Mouse (Mus musculus) myocyte (in vitro differentiated cells): ENCODE measurements around the gene Smco1. TPM values are rescaled to one million over a fixed set of nuclear protein-coding genes. Genes with fewer than 3 reads are reported as not detected.
"Not testable (repeated sequence)": the region's sequence is repeated elsewhere in the genome, so short reads cannot be mapped to it uniquely, and the experiment has no call there.

Experiments
- H3K27me3 ChIP-seq: one replicate; pipeline ENCODE4 v1.6.1; 2011; ENCODE audit not compliant: control insufficient read depth, insufficient read depth, insufficient read length
- H3K36me3 ChIP-seq: one replicate; pipeline ENCODE4 v1.6.1; 2011; ENCODE audit not compliant: control insufficient read depth, insufficient read depth
- H3K4me2 ChIP-seq: one replicate; pipeline ENCODE4 v1.6.1; 2011; ENCODE audit warnings: low read depth, control low read depth
- H3K4me3 ChIP-seq: one replicate; pipeline ENCODE4 v1.5.1; 2011; ENCODE audit warnings: mild to moderate bottlenecking, control low read depth, moderate library complexity
- H3K79me2 ChIP-seq: one replicate; pipeline ENCODE4 v1.6.1; 2011; ENCODE audit not compliant: control insufficient read depth, insufficient read depth
- H3ac ChIP-seq: one replicate; pipeline ENCODE4 v1.6.1; 2011; ENCODE audit not compliant: control insufficient read depth, insufficient read length
- CEBPB ChIP-seq: IDR thresholded peaks from 2 replicates; pipeline ENCODE4 v1.6.1; 2011; ENCODE audit warnings: mild to moderate bottlenecking, moderate library complexity; ENCODE audit not compliant: poor library complexity, insufficient read depth, severe bottlenecking
- E2F4 ChIP-seq: IDR thresholded peaks from one replicate; pipeline ENCODE4 v1.6.1; 2011; ENCODE audit warnings: mild to moderate bottlenecking, control low read depth, moderate library complexity; ENCODE audit not compliant: insufficient read depth
- MAX ChIP-seq: IDR thresholded peaks from one replicate; pipeline ENCODE4 v1.6.1; 2011; ENCODE audit warnings: low read depth, mild to moderate bottlenecking, control low read depth
- MYOD1 ChIP-seq, 3 experiments: IDR thresholded peaks; one replicate each; pipeline ENCODE4 v1.6.1; 2011; ENCODE audit warnings: control low read depth in 2 of 3, low read depth in 2 of 3, mild to moderate bottlenecking in 2 of 3, moderate library complexity in 1 of 3; ENCODE audit not compliant: insufficient read length in 2 of 3, control insufficient read depth in 1 of 3
- MYOG ChIP-seq, 3 experiments: IDR thresholded peaks; one replicate each; pipeline ENCODE4 v1.6.1; 2011; ENCODE audit warnings: control low read depth in 2 of 3, low read depth in 2 of 3, mild to moderate bottlenecking in 2 of 3; ENCODE audit not compliant: insufficient read length in 2 of 3, control insufficient read depth in 1 of 3, insufficient read depth in 1 of 3
- POLR2A ChIP-seq: IDR thresholded peaks from one replicate; pipeline ENCODE4 v1.6.1; 2011; ENCODE audit warnings: low read depth, mild to moderate bottlenecking, control low read depth, moderate library complexity; ENCODE audit not compliant: insufficient read length
- POLR2AphosphoS2 ChIP-seq: IDR thresholded peaks from one replicate; pipeline ENCODE4 v1.6.1; 2011; ENCODE audit warnings: low read depth, control low read depth; ENCODE audit not compliant: insufficient read length
- REST ChIP-seq: IDR thresholded peaks from one replicate; pipeline ENCODE4 v1.6.1; 2011; ENCODE audit warnings: mild to moderate bottlenecking, control low read depth, moderate library complexity; ENCODE audit not compliant: insufficient read depth, insufficient read length
- SRF ChIP-seq: IDR thresholded peaks from one replicate; pipeline ENCODE4 v1.6.1; 2011; ENCODE audit warnings: low read depth; ENCODE audit not compliant: control insufficient read depth, insufficient read length
- TCF12 ChIP-seq: IDR thresholded peaks from one replicate; pipeline ENCODE4 v1.6.1; 2011; ENCODE audit warnings: mild to moderate bottlenecking, control low read depth; ENCODE audit not compliant: poor library complexity, insufficient read depth, severe bottlenecking
- TCF3 ChIP-seq: IDR thresholded peaks from one replicate; pipeline ENCODE4 v1.6.1; 2011; ENCODE audit warnings: low read depth, control low read depth; ENCODE audit not compliant: insufficient read length
- USF1 ChIP-seq: IDR thresholded peaks from one replicate; pipeline ENCODE4 v1.6.1; 2011; ENCODE audit warnings: low read depth, mild to moderate bottlenecking, control low read depth, moderate library complexity
- polyA plus RNA-seq: library from polyadenylated mRNA; unstranded; fragments of >200 nt; fragmentation: generic; extraction: Trizol; gene quantifications from one replicate; pipeline ENCODE4 v1.2.1, GENCODE M21; 2012; ENCODE audit warnings: missing spikeins

The Smco1 gene
- not detected for polyA plus RNA-seq

DNA sequence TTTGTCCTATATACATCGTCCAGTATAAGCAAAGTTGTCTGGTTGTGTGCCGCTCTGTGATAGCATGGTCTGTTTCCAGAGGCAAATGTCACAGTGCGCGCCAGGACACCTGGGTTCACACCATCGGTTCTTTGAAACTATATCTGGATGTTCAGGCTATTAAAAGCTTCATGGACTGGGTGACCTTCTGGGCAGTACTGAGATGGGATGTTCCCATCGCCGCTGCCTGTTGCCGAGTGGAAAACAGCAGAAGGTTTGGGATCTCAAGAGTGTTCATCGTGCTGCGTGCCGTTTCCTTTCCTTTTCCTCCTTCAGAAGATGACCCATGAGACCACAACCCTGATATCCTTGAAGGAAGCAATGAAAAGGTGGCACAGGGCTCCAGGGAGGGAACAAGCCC lies at the start of gene Smco1:
TSS of gene Smco1 (plus strand) at position 178 of the 400 bp plus-strand sequence.
- Histone ChIP-seq H3K4me3 (no peak within 1 kb of the TSS), H3K27me3 (peaks cover 6% of the 10 kb centered on the region), H3K36me3 (no peaks in the 10 kb centered on the region), H3K79me2 (no peaks in the 10 kb centered on the region), H3ac (no peak within 1 kb of the TSS), H3K4me2 (no peak within 1 kb of the TSS)
- TF ChIP-seq POLR2AphosphoS2, result no peak
- no peak for TF ChIP-seq E2F4
- TF ChIP-seq MYOD1 (IDR thresholded peaks at IDR 0.05; ENCODE audit: control insufficient read depth in 1 of 3, insufficient read length in 2 of 3, low read depth in 2 of 3), result no peak
- TF ChIP-seq TCF12, result no peak
- no peak for TF ChIP-seq REST

DNA sequence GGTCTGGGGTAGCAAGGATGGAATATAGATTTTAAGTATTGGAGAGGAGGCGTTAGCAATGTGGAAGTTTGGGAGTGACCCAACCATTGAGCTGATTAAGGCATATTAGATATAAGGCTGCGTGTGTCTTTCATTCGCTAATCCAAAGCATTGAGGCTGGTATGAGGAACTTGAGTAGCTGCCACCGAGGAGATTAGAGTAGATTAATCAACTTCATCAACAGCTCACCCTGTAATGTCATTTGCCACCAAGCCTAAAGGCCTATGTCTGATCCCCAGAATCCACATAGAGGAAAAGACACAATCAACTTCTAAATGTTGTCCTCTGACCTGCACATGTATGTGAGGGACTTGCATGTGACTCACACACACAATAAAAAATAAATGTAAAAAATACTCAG lies 49.5 kb upstream of the Smco1 start:
- no peaks in the 10 kb centered on the region for H3K36me3 ChIP-seq
- no peaks in the 10 kb centered on the region for H3K79me2 ChIP-seq
- no peak overlapping the region for H3ac ChIP-seq
- no peak overlapping the region for H3K4me3 ChIP-seq
- H3K27me3 ChIP-seq, result no peaks in the 10 kb centered on the region
- no peak for TF ChIP-seq MYOD1 (IDR thresholded peaks at IDR 0.05; ENCODE audit: control insufficient read depth in 1 of 3, insufficient read length in 2 of 3, low read depth in 2 of 3)
- TF ChIP-seq MAX, result no peak
- TF ChIP-seq USF1, result no peak
- TF ChIP-seq CEBPB, result no peak
- no peak for TF ChIP-seq MYOG (IDR thresholded peaks at IDR 0.05; ENCODE audit: control insufficient read depth in 1 of 3, insufficient read depth in 1 of 3, insufficient read length in 2 of 3, low read depth in 2 of 3)
- TF ChIP-seq E2F4, result no peak
- H3K4me2 ChIP-seq, result no peak overlapping the region

DNA sequence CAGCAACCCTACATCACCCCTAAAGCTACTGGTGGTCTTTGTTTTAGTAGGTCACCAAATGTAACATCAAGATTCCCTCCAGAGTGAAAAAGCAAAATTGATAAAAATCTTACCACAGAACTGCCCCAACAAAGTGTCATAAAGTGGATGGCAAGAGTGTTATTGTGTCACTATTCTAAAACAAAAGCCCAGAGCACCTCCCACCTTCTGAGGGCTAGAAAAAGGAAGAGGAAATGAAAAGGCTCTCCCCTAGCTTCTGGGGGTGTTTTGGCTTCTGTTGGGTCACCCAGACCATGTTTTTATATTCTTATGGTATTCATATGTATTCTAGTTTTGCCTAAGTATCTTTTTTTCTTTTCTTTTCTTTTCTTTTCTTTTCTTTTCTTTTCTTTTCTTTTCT lies 48.9 kb upstream of the Smco1 start:
- no peak overlapping the region for H3K4me2 ChIP-seq
- no peaks in the 10 kb centered on the region for H3K36me3 ChIP-seq
- no peaks in the 10 kb centered on the region for H3K79me2 ChIP-seq
- TF ChIP-seq TCF3 (no peak), MYOG (IDR thresholded peaks at IDR 0.05; ENCODE audit: control insufficient read depth in 1 of 3, insufficient read depth in 1 of 3, insufficient read length in 2 of 3, low read depth in 2 of 3) (no peak), MAX (no peak), TCF12 (no peak), USF1 (no peak), REST (no peak), SRF (no peak), MYOD1 (IDR thresholded peaks at IDR 0.05; ENCODE audit: control insufficient read depth in 1 of 3, insufficient read length in 2 of 3, low read depth in 2 of 3) (no peak)
- H3K27me3 ChIP-seq, result no peaks in the 10 kb centered on the region
- H3ac ChIP-seq, result no peak overlapping the region
- no peak overlapping the region for H3K4me3 ChIP-seq

DNA sequence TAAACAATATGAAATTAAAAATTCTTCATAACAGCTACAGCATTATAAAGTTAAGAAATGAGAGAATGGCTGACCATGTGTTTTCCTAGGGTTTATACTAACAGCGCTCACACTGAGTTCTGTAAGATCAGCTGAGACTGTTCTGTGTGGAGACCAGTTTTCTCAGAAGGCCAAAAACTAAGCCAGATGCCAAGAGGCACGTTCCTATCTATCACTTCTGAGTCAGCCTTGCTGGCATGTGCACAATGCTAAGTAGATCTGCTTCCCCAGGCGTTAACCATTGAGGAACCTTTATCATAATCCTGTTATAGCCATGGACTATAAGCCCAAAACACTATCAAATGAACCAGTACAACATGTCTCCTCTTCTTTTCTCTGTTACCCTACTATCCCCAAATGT lies 39.2 kb upstream of the Smco1 start:
- H3K4me2 ChIP-seq, H3ac ChIP-seq, H3K27me3 ChIP-seq, H3K79me2 ChIP-seq, H3K4me3 ChIP-seq: not testable (repeated sequence)
- peaks cover 12% of the 10 kb centered on the region for H3K36me3 ChIP-seq

DNA sequence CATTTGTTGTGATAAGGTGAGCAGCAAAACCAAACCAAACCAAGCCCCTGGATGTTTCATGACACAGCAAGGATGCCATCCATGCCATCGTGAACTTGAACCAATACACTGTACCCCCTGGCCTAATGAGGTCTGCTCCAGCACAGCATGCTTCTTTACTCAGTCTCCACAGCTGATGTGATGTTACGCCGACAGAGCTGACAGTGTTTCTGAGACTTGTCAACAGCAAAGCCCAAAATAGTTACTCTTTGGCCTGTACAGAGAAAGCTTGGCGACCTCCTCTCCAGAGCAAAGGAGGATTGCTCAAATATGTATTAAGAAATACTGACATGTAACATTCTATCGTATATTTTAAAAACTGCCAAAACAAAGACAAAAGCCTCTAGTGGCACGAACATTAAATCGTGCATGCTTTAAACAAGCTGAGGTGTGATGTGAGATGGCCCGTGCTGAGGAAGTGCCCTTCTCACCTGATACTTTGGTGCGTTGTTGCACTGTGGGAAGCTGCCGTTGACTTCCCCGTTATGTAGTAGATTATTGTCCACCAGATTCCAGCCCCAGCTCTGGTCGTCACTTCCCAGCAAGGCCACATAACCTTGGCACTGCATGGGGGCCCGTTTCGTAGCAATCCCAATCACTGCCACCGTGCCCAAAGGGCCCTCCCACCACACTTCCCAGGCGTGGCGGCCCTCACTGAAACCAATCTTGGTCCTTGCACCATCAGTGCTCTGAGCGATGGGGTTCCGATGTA lies 33.2 kb upstream of the Smco1 start:
- Histone ChIP-seq H3K4me3 (no peak overlapping the region), H3K36me3 (peaks cover 13% of the 10 kb centered on the region), H3K79me2 (peaks cover 36% of the 10 kb centered on the region), H3K4me2 (no peak overlapping the region), H3K27me3 (no peaks in the 10 kb centered on the region), H3ac (no peak overlapping the region)
- TF ChIP-seq SRF, result no peak
- no peak for TF ChIP-seq E2F4
- no peak for TF ChIP-seq MAX
- no peak for TF ChIP-seq TCF12
- no peak for TF ChIP-seq MYOG (IDR thresholded peaks at IDR 0.05; ENCODE audit: control insufficient read depth in 1 of 3, insufficient read depth in 1 of 3, insufficient read length in 2 of 3, low read depth in 2 of 3)
- TF ChIP-seq REST, result no peak
- no peak for TF ChIP-seq MYOD1 (IDR thresholded peaks at IDR 0.05; ENCODE audit: control insufficient read depth in 1 of 3, insufficient read length in 2 of 3, low read depth in 2 of 3)
- TF ChIP-seq TCF3, result no peak
- TF ChIP-seq CEBPB, result no peak
- TF ChIP-seq USF1, result no peak
- TF ChIP-seq POLR2AphosphoS2, result no peak
- TF ChIP-seq POLR2A, result no peak
